Comparison of ENCODE assay signal across 8 mouse cellular contexts in the genomic region with DNA sequence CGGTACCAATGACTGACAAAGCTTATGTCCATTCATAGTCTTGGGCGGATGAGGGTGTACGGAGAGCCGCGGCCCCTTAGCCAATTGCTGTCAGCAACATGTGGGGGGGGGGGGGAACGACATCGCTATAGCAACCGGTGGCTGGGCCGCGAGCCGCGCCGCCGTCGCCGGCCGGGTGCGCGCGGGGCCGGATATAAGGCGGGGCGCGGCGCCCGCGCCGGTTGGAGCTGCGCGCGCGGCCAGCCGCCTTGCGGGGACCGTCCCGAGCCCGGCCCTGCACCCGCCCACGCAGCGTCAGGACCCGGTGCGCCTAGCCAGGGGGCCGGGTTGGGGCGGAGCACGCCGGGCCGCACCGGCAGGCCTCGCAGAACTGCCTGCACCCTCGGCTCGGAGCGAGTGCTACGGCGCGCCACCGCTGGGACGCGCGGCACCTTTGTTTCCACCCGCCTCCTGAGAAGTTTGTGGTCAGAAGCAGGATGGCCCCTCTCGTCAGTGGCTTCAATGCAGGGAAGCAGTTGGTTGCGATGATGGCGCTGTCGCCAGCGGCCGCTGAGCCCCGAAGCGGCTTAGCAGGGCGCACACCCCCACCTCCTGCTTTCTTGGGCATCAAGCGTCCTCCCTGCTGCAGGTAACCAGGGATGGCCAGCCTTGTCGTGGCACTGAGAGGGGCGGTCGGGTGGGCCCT.
DNase-seq lines count a peak whose midpoint lies in the region; ATAC-seq and TF ChIP-seq lines count a peak whose summit lies in the region.

No protein-coding gene starts in this region.

- H3K9ac ChIP-seq in embryonic facial prominence, embryonic 15.5 days: no peak overlapping the region
- peak overlapping the region; percentile 95 for H3K9ac ChIP-seq in hindbrain, embryonic 11.5 days (ENCODE audit: low read depth, low read length)
- peak overlapping the region; percentile 58 for H3K9ac ChIP-seq in limb, embryonic 14.5 days (ENCODE audit: low read depth, low read length, severe bottlenecking)
- H3K9ac ChIP-seq in midbrain, embryonic 15.5 days: peak overlapping the region; percentile 91

- no peak overlapping the region for H3K27ac ChIP-seq in embryonic facial prominence, embryonic 15.5 days (replicated peaks)
- peak overlapping the region; percentile 97 for H3K27ac ChIP-seq in hindbrain, embryonic 11.5 days (ENCODE audit: low read depth, low read length)
- H3K27ac ChIP-seq in limb, embryonic 14.5 days (replicated peaks; ENCODE audit: low read depth, low read length): no peak overlapping the region
- peak overlapping the region; percentile 94 for H3K27ac ChIP-seq in midbrain, embryonic 15.5 days

- under 1% methylated on average over 73 of the region's 73 CpGs for WGBS in embryonic facial prominence, embryonic 15.5 days
- under 1% methylated on average over 69 of the region's 73 CpGs for WGBS in hindbrain, embryonic 11.5 days
- WGBS in limb, embryonic 14.5 days: 0% methylated on average over 36 of the region's 73 CpGs
- WGBS in midbrain, embryonic 15.5 days: under 1% methylated on average over 63 of the region's 73 CpGs

- H3K4me2 ChIP-seq in embryonic facial prominence, embryonic 15.5 days (replicated peaks): peak overlapping the region; percentile 92
- H3K4me2 ChIP-seq in hindbrain, embryonic 11.5 days (replicated peaks; ENCODE audit: low read depth, low read length): peak overlapping the region; percentile 73
- peak overlapping the region; percentile 88 for H3K4me2 ChIP-seq in limb, embryonic 14.5 days (replicated peaks; ENCODE audit: low read depth, low read length, severe bottlenecking)
- peak overlapping the region; percentile 73 for H3K4me2 ChIP-seq in midbrain, embryonic 15.5 days

- peak; percentile 66 for ATAC-seq in embryonic facial prominence, embryonic 15.5 days (ENCODE audit: insufficient number of reproducible peaks, low FRiP score, low TSS enrichment, low read depth)
- ATAC-seq in hindbrain, embryonic 11.5 days (ENCODE audit: low FRiP score): peak; percentile 66
- ATAC-seq in limb, embryonic 14.5 days (ENCODE audit: low FRiP score, low read depth): peak; percentile 84
- peak; percentile 79 for ATAC-seq in midbrain, embryonic 15.5 days (replicated peaks)

- H3K4me3 ChIP-seq in embryonic facial prominence, embryonic 15.5 days (replicated peaks): peak overlapping the region; percentile 54
- H3K4me3 ChIP-seq in hindbrain, embryonic 11.5 days (ENCODE audit: low read depth, low read length): peak overlapping the region; percentile 82
- peak overlapping the region; percentile 61 for H3K4me3 ChIP-seq in limb, embryonic 14.5 days (replicated peaks; ENCODE audit: low read length)
- peak overlapping the region; percentile 67 for H3K4me3 ChIP-seq in midbrain, embryonic 15.5 days

- no peaks in the 10 kb centered on the region for H3K36me3 ChIP-seq in embryonic facial prominence, embryonic 15.5 days
- H3K36me3 ChIP-seq in hindbrain, embryonic 11.5 days (ENCODE audit: control insufficient read depth, insufficient read depth, low read length): no peaks in the 10 kb centered on the region
- H3K36me3 ChIP-seq in limb, embryonic 14.5 days (ENCODE audit: control insufficient read depth, insufficient read depth, low read length): no peaks in the 10 kb centered on the region
- H3K36me3 ChIP-seq in midbrain, embryonic 15.5 days (replicated peaks): no peaks in the 10 kb centered on the region

- no peak for TF ChIP-seq POLR2A in limb, embryonic 14.5 days (IDR thresholded peaks at IDR 0.05; ENCODE audit: borderline replicate concordance, extremely low read depth, insufficient read depth, insufficient read length)

- peaks cover 36% of the 10 kb centered on the region for H3K4me1 ChIP-seq in embryonic facial prominence, embryonic 15.5 days
- H3K4me1 ChIP-seq in hindbrain, embryonic 11.5 days (replicated peaks; ENCODE audit: control insufficient read depth, insufficient read depth, low read length): peaks cover 23% of the 10 kb centered on the region
- H3K4me1 ChIP-seq in limb, embryonic 14.5 days (ENCODE audit: control insufficient read depth, insufficient read depth, low read length): peaks cover 11% of the 10 kb centered on the region
- peaks cover 56% of the 10 kb centered on the region for H3K4me1 ChIP-seq in midbrain, embryonic 15.5 days

- H3K27me3 ChIP-seq in embryonic facial prominence, embryonic 15.5 days: peaks cover 89% of the 10 kb centered on the region
- peaks cover 9% of the 10 kb centered on the region; the same call in 1 of the 2 replicates for H3K27me3 ChIP-seq in hindbrain, embryonic 11.5 days (ENCODE audit: control insufficient read depth, insufficient read depth, low read length)
- peaks cover 83% of the 10 kb centered on the region for H3K27me3 ChIP-seq in limb, embryonic 14.5 days (ENCODE audit: control insufficient read depth, insufficient read depth, low read length)
- no peaks in the 10 kb centered on the region for H3K27me3 ChIP-seq in midbrain, embryonic 15.5 days (replicated peaks)

- H3K9me3 ChIP-seq in embryonic facial prominence, embryonic 15.5 days (replicated peaks): no peaks in the 10 kb centered on the region
- no peaks in the 10 kb centered on the region for H3K9me3 ChIP-seq in hindbrain, embryonic 11.5 days (ENCODE audit: control insufficient read depth, low read length)
- H3K9me3 ChIP-seq in limb, embryonic 14.5 days (ENCODE audit: control insufficient read depth, low read length): no peaks in the 10 kb centered on the region
- no peaks in the 10 kb centered on the region for H3K9me3 ChIP-seq in midbrain, embryonic 15.5 days

- DNase-seq in ovary, postnatal 36 days (ENCODE audit: low spot score): peak; percentile 34
- no peak for DNase-seq in ovary, postnatal 10 days (ENCODE audit: low spot score)
- peak; percentile 84 for DNase-seq in hindbrain, embryonic 11.5 days (ENCODE audit: low spot score)
- peak; percentile 63 for DNase-seq in limb, embryonic 14.5 days (ENCODE audit: low spot score)
- no peak for DNase-seq in cerebellum, adult 9-11 months
- no peak for DNase-seq in urinary bladder, postnatal 10 days (ENCODE audit: low spot score)

Comparison
In these comparisons a context has a peak if more than half of its experiments do, and no peak if none do; other contexts are left out.
1. DNase-seq: peak in ovary, postnatal 36 days (single experiment), hindbrain, embryonic 11.5 days (single experiment) and limb, embryonic 14.5 days (single experiment); none in ovary, postnatal 10 days (single experiment), cerebellum, adult 9-11 months (single experiment) and urinary bladder, postnatal 10 days (single experiment).
2. H3K27ac ChIP-seq: peak in hindbrain, embryonic 11.5 days (single experiment) and midbrain, embryonic 15.5 days (single experiment); none in embryonic facial prominence, embryonic 15.5 days (single experiment) and limb, embryonic 14.5 days (single experiment).
3. Peak in every context shown above with its lines, with median percentiles within 50 percentile points of each other: ATAC-seq, H3K4me2 ChIP-seq and H3K4me3 ChIP-seq.